In the genomic region with DNA sequence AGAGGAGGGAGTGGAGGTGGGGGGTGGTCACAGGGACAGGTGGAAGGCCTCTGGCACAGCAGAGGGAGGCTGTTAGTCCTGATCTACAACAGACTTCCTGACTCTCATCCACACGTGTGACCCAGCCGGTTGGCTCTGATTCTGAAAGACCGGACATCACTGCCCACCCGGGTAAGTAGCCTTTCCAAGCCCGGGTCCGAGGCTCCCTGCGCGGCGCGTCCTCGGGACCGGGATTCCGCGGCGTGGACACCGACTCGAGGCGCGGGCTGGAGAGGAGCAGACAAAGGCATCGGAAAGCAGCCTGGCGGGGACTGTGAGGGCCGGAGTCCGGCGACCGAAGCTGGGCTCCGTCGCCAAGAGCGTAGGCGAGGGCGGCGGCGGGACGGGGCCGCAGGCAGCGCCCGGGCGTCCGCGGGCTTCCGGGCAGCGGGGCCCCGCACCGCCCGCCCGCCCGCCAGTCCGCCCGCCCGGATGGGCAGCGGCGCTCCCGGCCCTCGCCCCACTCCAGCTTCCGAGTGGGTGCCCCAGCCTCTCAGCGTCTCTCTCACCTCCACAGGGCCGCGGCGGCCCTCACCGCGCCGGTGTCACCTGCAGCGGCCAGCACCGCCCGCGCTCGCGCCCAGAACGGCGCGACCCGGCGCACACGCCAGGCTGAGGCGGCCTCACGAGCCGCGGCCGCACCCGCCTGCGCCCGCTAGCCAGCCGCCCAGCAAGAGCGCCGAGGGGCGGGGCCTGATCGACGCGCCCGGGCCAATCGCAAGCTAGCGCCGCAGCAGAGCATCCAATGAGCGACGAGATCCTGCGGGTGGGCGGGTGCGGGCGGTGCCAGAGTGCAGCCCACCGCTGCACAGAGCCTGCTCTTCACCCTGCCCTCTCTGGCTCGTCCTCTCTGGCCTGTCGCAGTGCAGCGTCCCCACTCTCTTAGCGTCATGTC, we compare ENCODE assay signal across 8 mouse cellular contexts. TPM values are rescaled to one million over a fixed set of nuclear protein-coding genes. Genes with fewer than 3 reads are reported as not detected.
A peak's percentile ranks its signal among the peaks of the same experiment; 100 is the strongest.
DNase-seq lines count a peak whose midpoint lies in the region; ATAC-seq lines count a peak whose summit lies in the region.

Gene 0610010F05Rik (minus strand): TSS at position 695 of the 934 bp plus-strand sequence.

- ATAC-seq in heart, embryonic 13.5 days (ENCODE audit: extremely low read depth, insufficient number of reproducible peaks, low FRiP score, low TSS enrichment) = peak; percentile 98
- peak; percentile 100 for ATAC-seq in liver, embryonic 12.5 days
- peak; percentile 100 for ATAC-seq in stomach, embryonic 15.5 days (ENCODE audit: insufficient read depth, low FRiP score, low read depth)

- peak within 1 kb of the TSS; percentile 96 for H3K4me3 ChIP-seq in brown adipose tissue, adult 24 weeks (ENCODE audit: insufficient read depth, low read depth, low read length)
- peak within 1 kb of the TSS; percentile 90 for H3K4me3 ChIP-seq in heart, embryonic 13.5 days
- peak within 1 kb of the TSS; percentile 85 for H3K4me3 ChIP-seq in liver, embryonic 12.5 days
- H3K4me3 ChIP-seq in stomach, embryonic 15.5 days (replicated peaks) = peak within 1 kb of the TSS; percentile 95

- peak within 1 kb of the TSS; percentile 94 for H3K9ac ChIP-seq in heart, embryonic 13.5 days
- peak within 1 kb of the TSS; percentile 94 for H3K9ac ChIP-seq in liver, embryonic 12.5 days
- peak within 1 kb of the TSS; percentile 70 for H3K9ac ChIP-seq in stomach, embryonic 15.5 days

- peaks cover 12% of the 10 kb centered on the region for H3K36me3 ChIP-seq in heart, embryonic 13.5 days
- peaks cover 16% of the 10 kb centered on the region for H3K36me3 ChIP-seq in liver, embryonic 12.5 days
- H3K36me3 ChIP-seq in stomach, embryonic 15.5 days = no peaks in the 10 kb centered on the region

- DNase-seq in CD4-positive, CD25-positive, alpha-beta regulatory T cell, adult 2 months (ENCODE audit: low read depth, low spot score) = peak; percentile 94
- DNase-seq in fat pad, adult 2 months (ENCODE audit: extremely low read depth, low read depth, low spot score) = peak; percentile 18
- DNase-seq in kidney, postnatal 10 days = peak; percentile 93
- DNase-seq in natural killer cell, adult 2 months (ENCODE audit: low spot score in 2 of 2) = peak; percentile 68 to 74

- no peaks in the 10 kb centered on the region for H3K27me3 ChIP-seq in heart, embryonic 13.5 days (replicated peaks)
- no peaks in the 10 kb centered on the region for H3K27me3 ChIP-seq in liver, embryonic 12.5 days (replicated peaks)
- no peaks in the 10 kb centered on the region for H3K27me3 ChIP-seq in stomach, embryonic 15.5 days (replicated peaks)

- no peaks in the 10 kb centered on the region for H3K9me3 ChIP-seq in heart, embryonic 13.5 days
- H3K9me3 ChIP-seq in liver, embryonic 12.5 days (replicated peaks) = no peaks in the 10 kb centered on the region
- no peaks in the 10 kb centered on the region for H3K9me3 ChIP-seq in stomach, embryonic 15.5 days

- under 1% methylated on average over 92 of the region's 103 CpGs for WGBS in heart, embryonic 13.5 days
- under 1% methylated on average over 87 of the region's 103 CpGs for WGBS in liver, embryonic 12.5 days (ENCODE audit: insufficient replicate concordance)
- under 1% methylated on average over 96 of the region's 103 CpGs for WGBS in stomach, embryonic 15.5 days

- H3K27ac ChIP-seq in brown adipose tissue, adult 24 weeks (replicated peaks; ENCODE audit: low read depth, low read length) = peak within 1 kb of the TSS; percentile 69
- peak within 1 kb of the TSS; percentile 87 for H3K27ac ChIP-seq in heart, embryonic 13.5 days (replicated peaks)
- H3K27ac ChIP-seq in liver, embryonic 12.5 days = peak within 1 kb of the TSS; percentile 88
- H3K27ac ChIP-seq in stomach, embryonic 15.5 days = peak within 1 kb of the TSS; percentile 77

- H3K4me2 ChIP-seq in heart, embryonic 13.5 days = peak within 1 kb of the TSS; percentile 79
- H3K4me2 ChIP-seq in liver, embryonic 12.5 days = peak within 1 kb of the TSS; percentile 91
- H3K4me2 ChIP-seq in stomach, embryonic 15.5 days = peak within 1 kb of the TSS; percentile 71

- H3K4me1 ChIP-seq in brown adipose tissue, adult 24 weeks (ENCODE audit: control insufficient read depth, insufficient read depth, insufficient read length, low read length) = no peaks in the 10 kb centered on the region
- H3K4me1 ChIP-seq in heart, embryonic 13.5 days = peaks cover 10% of the 10 kb centered on the region
- H3K4me1 ChIP-seq in liver, embryonic 12.5 days = peaks cover 14% of the 10 kb centered on the region
- 0 out of 2 replicates have a peak, but pooled peaks cover 3% of the 10 kb centered on the region for H3K4me1 ChIP-seq in stomach, embryonic 15.5 days

RNA-seq across cellular contexts. Expression of gene 0610010F05Rik, which starts in this region (rescaled TPM):
- polyA plus RNA-seq in brown adipose tissue, adult 24 weeks (2012; ENCODE audit: insufficient read depth, insufficient read length, missing spikeins) = 16.5 and 20.5 TPM in 2 replicates
- 12.6 and 14.2 TPM in 2 replicates for polyA plus RNA-seq in heart, embryonic 13.5 days (2015; fragmentation: Nextera tagmentation; extraction: Ambion mirVana)
- 17.0 and 18.1 TPM in 2 replicates for polyA plus RNA-seq in liver, embryonic 12.5 days (2016; fragmentation: Nextera tagmentation; extraction: Ambion mirVana)
- polyA plus RNA-seq in stomach, embryonic 15.5 days (2015; fragmentation: Nextera tagmentation; extraction: Ambion mirVana) = 25.5 and 28.6 TPM in 2 replicates

Comparison
In these comparisons a context has a peak if more than half of its experiments do, and no peak if none do; other contexts are left out.
1. Peak in every context shown above with its lines: DNase-seq, ATAC-seq, H3K4me3 ChIP-seq and H3K27ac ChIP-seq.
2. DNase-seq: peak in every context shown above with its lines; median percentile 94 in CD4-positive, CD25-positive, alpha-beta regulatory T cell, adult 2 months; 93 in kidney, postnatal 10 days; 71 in natural killer cell, adult 2 months; 18 in fat pad, adult 2 months.